Mouse (Mus musculus) stomach, embryonic 14.5 days (tissue): Measurements from ENCODE around the gene 5730596B20Rik. TPM values are rescaled to one million over a fixed set of nuclear protein-coding genes. Genes with fewer than 3 reads are reported as not detected.
A peak's percentile ranks its signal among the peaks of the same experiment; 100 is the strongest.

Experiments used
- ATAC-seq: fragments of 200-750 bp; cut with Nextera tagmentation; 2 replicates; pipeline ENCODE4 v1.8.0; 2017; ENCODE audit warnings: low read depth, moderate TSS enrichment; ENCODE audit not compliant: insufficient number of reproducible peaks, insufficient read depth, low FRiP score
- H3K27ac ChIP-seq: fragments of 300-500 bp; sonication (generic); 2 replicates; pipeline ENCODE4 v1.5.1; 2014; ENCODE audit warnings: mild to moderate bottlenecking, low read length, moderate library complexity, mixed read lengths
- H3K27me3 ChIP-seq: fragments of 300-500 bp; sonication (generic); 2 replicates; pipeline ENCODE4 v1.6.1; 2014; ENCODE audit warnings: low read length, control low read depth, mixed read lengths; ENCODE audit not compliant: control insufficient read depth, insufficient read depth
- H3K36me3 ChIP-seq: fragments of 300-500 bp; sonication (generic); 2 replicates; pipeline ENCODE4 v1.6.1; 2014; ENCODE audit warnings: mild to moderate bottlenecking, control low read depth, low read length, moderate library complexity, mixed read lengths; ENCODE audit not compliant: control insufficient read depth, insufficient read depth
- H3K4me1 ChIP-seq: fragments of 300-500 bp; sonication (generic); 2 replicates; pipeline ENCODE4 v1.6.1; 2014; ENCODE audit warnings: low read length, control low read depth, mixed read lengths; ENCODE audit not compliant: control insufficient read depth, insufficient read depth
- H3K4me2 ChIP-seq: fragments of 300-500 bp; sonication (generic); replicated peaks from 2 replicates; pipeline ENCODE4 v1.6.1; 2014; ENCODE audit warnings: low read depth, low read length, control low read depth
- H3K4me3 ChIP-seq: fragments of 300-500 bp; sonication (generic); 2 replicates; pipeline ENCODE4 v1.5.1; 2014; ENCODE audit warnings: low read depth, low read length, control low read depth
- H3K9ac ChIP-seq: fragments of 300-500 bp; sonication (generic); replicated peaks from 2 replicates; pipeline ENCODE4 v1.6.1; 2014; ENCODE audit warnings: low read depth, mild to moderate bottlenecking, control low read depth, low read length, moderate library complexity, mixed read lengths
- H3K9me3 ChIP-seq: fragments of 300-500 bp; sonication (generic); 2 replicates; pipeline ENCODE4 v1.6.1; 2016; ENCODE audit warnings: low read depth, low read length, control low read depth; ENCODE audit not compliant: control insufficient read depth
- WGBS: fragments of 180-500 bp; shearing (Covaris S2); extraction: QIAGEN DNeasy Blood & Tissue Kit; methylation state at CpG from one replicate; pipeline ENCODE4 v1.1.7; 2014; 5-methylcytosine and 5-hydroxymethylcytosine counted together
- polyA plus RNA-seq: library from polyadenylated mRNA; unstranded; fragments of >200 nt; fragmentation: Nextera tagmentation; extraction: Ambion mirVana; gene quantifications from 2 replicates; pipeline ENCODE4 v1.2.1, GENCODE M21; 2014

The 5730596B20Rik gene
- polyA plus RNA-seq, 1 experiment from 2014 or later: 4.7 TPM

DNA sequence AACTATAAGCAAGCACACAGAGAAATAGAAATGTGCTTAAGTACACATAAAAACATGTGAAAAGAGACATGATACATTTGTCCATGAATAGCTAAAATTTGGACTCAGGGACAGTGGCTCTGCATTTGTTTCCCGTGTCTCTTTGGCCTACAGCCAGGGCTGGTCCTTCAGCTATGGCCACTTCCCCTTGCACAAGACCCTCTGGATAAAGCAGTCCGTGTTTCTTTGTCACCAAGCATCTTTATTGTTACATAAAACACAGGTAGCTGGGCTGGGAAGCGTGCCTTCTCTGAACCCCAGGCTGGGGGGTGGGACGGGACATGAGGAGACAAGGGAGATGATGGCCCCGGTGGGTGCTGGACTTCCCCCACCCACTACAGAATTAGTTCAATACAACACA, 37.0 kb downstream of the 5730596B20Rik start:
- Histone ChIP-seq H3K27ac (no peak overlapping the region), H3K27me3 (peaks cover 51% of the 10 kb centered on the region), H3K9me3 (no peaks in the 10 kb centered on the region), H3K36me3 (no peaks in the 10 kb centered on the region), H3K9ac (no peak overlapping the region), H3K4me3 (no peak overlapping the region), H3K4me2 (peak overlapping the region; percentile 35; the same call in 1 of the 2 replicates), H3K4me1 (0 out of 2 replicates have a peak, but pooled peaks cover 4% of the 10 kb centered on the region)
- 21% methylated on average over 5 of the region's 5 CpGs for WGBS
- ATAC-seq: no peak

DNA sequence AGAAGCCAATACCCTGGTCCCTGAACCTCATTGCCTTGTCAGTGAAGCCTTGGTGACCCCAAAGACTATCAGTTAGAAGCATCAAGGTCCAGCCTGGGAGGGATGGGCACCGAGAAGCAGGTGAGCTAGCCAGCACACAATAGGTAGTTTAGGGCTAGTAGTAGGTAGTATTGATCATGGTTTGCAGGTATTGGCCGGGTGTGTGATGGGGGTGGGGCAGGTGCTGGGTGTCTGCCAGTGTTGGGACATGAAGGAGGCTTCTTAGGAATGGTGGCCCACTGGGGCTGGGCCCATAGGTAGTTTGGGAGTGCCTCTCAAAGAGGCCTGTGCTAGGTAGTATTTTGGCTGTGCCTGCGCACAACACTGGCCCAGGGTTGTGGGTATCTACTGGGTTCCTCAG, 37.8 kb downstream of the 5730596B20Rik start:
- Histone ChIP-seq H3K27me3 (peaks cover 54% of the 10 kb centered on the region), H3K4me1 (0 out of 2 replicates have a peak, but pooled peaks cover 4% of the 10 kb centered on the region)

DNA sequence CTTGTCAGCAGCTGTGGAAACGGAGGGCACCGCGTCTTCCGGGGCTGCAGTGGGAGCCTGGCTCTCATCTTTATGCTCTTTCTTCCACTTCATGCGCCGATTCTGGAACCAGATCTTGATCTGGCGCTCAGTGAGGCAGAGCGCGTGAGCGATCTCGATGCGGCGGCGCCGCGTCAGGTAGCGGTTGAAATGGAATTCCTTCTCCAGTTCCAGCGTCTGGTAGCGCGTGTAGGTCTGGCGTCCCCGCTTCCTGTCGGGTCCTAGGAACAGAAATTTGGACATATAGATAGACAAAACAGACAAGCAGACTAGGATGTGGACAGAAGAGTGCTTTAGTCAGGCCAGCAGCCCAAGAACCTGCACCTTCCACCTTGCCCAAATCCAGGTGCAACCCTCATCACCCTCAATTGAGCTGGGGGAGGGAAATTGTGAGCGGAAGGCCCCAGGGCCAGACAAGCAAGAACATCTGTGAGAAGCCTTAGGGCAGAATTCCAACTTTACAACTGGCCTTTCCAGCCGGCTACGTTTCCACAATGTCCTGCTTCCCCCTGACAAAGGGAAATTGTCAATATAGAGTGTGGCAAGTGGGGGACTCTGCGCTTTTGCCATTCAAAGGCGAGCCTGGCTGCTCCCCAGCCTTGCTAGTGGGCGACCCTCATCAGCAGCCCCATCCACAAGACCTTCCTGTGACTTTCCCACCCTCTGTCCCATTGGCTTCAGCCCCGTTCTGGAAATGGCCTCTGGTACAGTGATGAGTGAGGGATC, 38.7 kb downstream of the 5730596B20Rik start:
- Histone ChIP-seq H3K9ac (peak overlapping the region; percentile 26), H3K4me1 (0 out of 2 replicates have a peak, but pooled peaks cover 4% of the 10 kb centered on the region), H3K27me3 (peaks cover 59% of the 10 kb centered on the region), H3K4me2 (peak overlapping the region; percentile 44), H3K36me3 (no peaks in the 10 kb centered on the region), H3K9me3 (no peaks in the 10 kb centered on the region), H3K27ac (peak overlapping the region; percentile 6; the same call in 1 of the 2 replicates), H3K4me3 (peak overlapping the region; percentile 41)
- 4% methylated on average over 30 of the region's 30 CpGs for WGBS
- no peak for ATAC-seq

More for the DNA sequence above, 37.8 kb downstream of the 5730596B20Rik start:
- no peak for ATAC-seq
- Histone ChIP-seq H3K36me3 (no peaks in the 10 kb centered on the region), H3K4me3 (no peak overlapping the region), H3K4me2 (peak overlapping the region; percentile 44; the same call in 1 of the 2 replicates), H3K9ac (no peak overlapping the region), H3K9me3 (no peaks in the 10 kb centered on the region), H3K27ac (no peak overlapping the region)
- 31% methylated on average over 3 of the region's 3 CpGs for WGBS

DNA sequence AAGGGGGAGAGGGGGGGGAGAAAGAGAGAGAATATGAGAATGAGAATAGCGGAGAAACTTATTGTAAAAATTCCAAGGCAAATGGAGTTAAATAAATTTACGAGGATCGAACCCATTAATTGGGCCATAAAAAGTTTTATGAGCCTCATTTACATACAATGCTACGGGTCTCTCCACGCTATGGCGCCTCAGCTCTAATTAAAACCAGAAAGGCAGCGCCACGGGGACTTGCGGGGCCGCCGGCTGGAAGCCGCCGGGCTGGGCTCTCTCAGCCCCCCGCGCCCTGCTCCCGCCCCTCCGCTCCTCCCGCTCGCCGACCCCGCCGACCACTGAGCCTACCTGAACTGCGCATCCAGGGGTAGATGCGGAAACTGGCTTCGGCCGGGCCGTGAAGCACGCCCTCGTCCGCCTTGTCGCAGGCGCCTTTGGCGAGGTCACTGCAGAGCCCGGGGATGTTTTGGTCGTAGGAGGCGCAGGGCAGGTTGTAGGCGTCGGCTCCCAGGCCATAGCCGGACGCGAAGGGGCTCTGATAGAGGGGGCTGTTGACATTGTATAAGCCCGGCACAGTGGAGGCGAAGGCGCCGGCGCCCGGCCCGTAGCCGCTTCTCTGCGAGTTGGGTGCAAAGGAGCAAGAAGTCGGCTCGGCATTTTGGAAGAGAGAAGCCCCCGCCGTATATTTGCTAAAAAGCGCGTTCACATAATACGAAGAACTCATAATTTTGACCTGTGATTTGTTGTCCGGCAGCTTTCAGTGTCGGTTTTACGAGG, 39.6 kb downstream of the 5730596B20Rik start:
- Histone ChIP-seq H3K27me3 (peaks cover 55% of the 10 kb centered on the region), H3K27ac (peak overlapping the region; percentile 44; the same call in 1 of the 2 replicates), H3K9ac (peak overlapping the region; percentile 31), H3K4me2 (peak overlapping the region; percentile 44), H3K4me3 (peak overlapping the region; percentile 41), H3K36me3 (no peaks in the 10 kb centered on the region), H3K9me3 (no peaks in the 10 kb centered on the region), H3K4me1 (0 out of 2 replicates have a peak, but pooled peaks cover 4% of the 10 kb centered on the region)
- WGBS: 2% methylated on average over 60 of the region's 60 CpGs
- ATAC-seq: no peak

DNA sequence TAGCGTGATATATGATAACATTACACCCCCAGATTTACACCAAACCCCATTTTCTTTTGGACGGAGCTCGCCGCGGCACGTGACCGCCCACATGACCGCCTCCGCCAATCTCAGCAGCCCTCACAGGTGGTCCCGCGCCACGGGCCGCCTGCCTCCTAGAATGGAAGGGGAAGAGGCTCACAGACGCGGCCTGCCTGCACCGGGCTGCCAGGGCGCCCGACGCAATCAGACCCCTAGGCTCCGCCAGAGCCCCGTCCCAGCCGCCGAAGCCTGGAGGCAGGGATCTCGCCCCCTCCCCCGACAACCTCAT, 40.1 kb downstream of the 5730596B20Rik start:
- peaks cover 59% of the 10 kb centered on the region for H3K27me3 ChIP-seq
- H3K4me2 ChIP-seq: peak overlapping the region; percentile 44
- H3K4me1 ChIP-seq: 0 out of 2 replicates have a peak, but pooled peaks cover 4% of the 10 kb centered on the region
- H3K9ac ChIP-seq: peak overlapping the region; percentile 41
- peak; percentile 71; the same call in 1 of the 2 replicates for ATAC-seq
- H3K9me3 ChIP-seq: no peaks in the 10 kb centered on the region
- under 1% methylated on average over 25 of the region's 25 CpGs for WGBS
- H3K4me3 ChIP-seq: peak overlapping the region; percentile 41
- no peaks in the 10 kb centered on the region for H3K36me3 ChIP-seq
- H3K27ac ChIP-seq: peak overlapping the region; percentile 44; the same call in 1 of the 2 replicates

DNA sequence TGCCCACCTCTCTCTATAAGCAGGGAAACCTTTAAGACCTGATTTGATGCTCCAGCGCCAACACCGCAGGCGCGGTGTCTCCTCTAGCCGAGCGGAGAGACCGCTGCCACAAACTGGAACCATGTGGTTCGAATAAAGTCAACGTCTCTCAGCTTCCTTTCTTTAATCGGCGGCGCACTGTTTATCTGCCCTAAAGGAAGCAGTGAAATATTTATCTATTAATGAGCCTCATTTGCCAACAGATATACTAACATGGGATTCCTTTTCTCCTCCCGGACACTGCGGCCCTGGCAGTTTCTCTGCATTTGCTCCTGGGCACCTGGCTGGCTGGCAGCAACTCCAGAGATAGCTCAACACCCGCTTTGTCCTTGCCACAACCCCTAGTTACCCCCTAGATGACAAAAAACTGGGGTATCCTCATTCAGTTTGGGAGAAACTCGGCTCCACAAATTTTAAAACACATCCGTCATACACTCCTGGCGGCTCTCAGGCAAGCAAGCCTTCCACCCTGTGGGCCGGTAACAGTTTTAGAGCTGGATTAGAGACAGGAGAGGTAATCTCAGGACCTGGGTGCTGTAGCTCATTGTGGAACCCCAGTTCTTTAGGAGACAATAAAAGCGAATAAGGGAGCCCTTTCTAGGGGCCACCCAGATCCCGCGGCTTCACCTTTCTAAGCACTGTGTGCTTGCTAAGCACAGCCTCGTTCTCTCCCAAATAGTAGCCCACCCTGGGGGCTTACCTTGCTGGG, 40.8 kb downstream of the 5730596B20Rik start:
- 0 out of 2 replicates have a peak, but pooled peaks cover 4% of the 10 kb centered on the region for H3K4me1 ChIP-seq
- peaks cover 62% of the 10 kb centered on the region for H3K27me3 ChIP-seq

DNA sequence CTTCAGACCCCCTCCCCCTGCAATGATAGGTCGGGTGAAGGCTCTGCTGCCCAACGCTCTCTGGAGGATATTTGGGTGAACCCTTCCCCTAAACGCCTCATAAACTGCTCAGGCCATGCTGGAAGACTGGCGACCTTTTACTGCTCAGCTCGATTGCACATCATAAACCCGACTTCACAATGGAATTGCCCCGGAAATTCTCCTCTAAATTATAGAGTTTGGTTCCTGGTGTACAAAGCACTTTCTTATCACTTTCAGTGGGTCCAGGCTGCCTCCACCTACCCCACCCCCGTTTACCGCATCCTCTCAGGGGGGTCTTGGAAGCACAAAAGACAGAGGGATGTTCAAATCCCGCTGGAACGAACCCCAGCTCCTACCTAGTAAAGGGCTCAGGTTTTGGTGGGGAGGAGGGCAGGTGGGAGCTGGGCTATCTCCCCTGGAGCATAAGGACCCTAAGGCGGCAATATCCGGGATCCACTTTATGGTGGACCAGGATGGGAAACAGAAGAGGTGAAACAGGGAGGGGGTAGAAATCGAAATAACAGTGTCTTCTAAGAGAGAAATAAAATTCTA, 41.4 kb downstream of the 5730596B20Rik start:
- H3K9ac ChIP-seq: no peak overlapping the region
- 0 out of 2 replicates have a peak, but pooled peaks cover 4% of the 10 kb centered on the region for H3K4me1 ChIP-seq
- no peak overlapping the region for H3K27ac ChIP-seq
- no peak for ATAC-seq
- H3K9me3 ChIP-seq: no peaks in the 10 kb centered on the region
- no peak overlapping the region for H3K4me3 ChIP-seq
- no peaks in the 10 kb centered on the region for H3K36me3 ChIP-seq
- H3K27me3 ChIP-seq: peaks cover 67% of the 10 kb centered on the region
- WGBS: 17% methylated on average over 14 of the region's 14 CpGs
- peak overlapping the region; percentile 44; the same call in 1 of the 2 replicates for H3K4me2 ChIP-seq

More for the DNA sequence above, 40.8 kb downstream of the 5730596B20Rik start:
- H3K4me2 ChIP-seq: peak overlapping the region; percentile 44
- H3K36me3 ChIP-seq: no peaks in the 10 kb centered on the region
- 9% methylated on average over 23 of the region's 23 CpGs for WGBS
- ATAC-seq: no peak
- H3K4me3 ChIP-seq: peak overlapping the region; percentile 41
- peak overlapping the region; percentile 10; the same call in 1 of the 2 replicates for H3K27ac ChIP-seq
- peak overlapping the region; percentile 41; the same call in 1 of the 2 replicates for H3K9ac ChIP-seq
- no peaks in the 10 kb centered on the region for H3K9me3 ChIP-seq
